Mouse (Mus musculus) E14TG2a.4 (cell line): Measurements from ENCODE around the gene Sdk1.

Source experiments
- H3K27me3 ChIP-seq: 2 replicates; pipeline ENCODE4 v1.6.1; 2014; ENCODE audit warnings: low read length, control low read depth; ENCODE audit not compliant: insufficient read depth
- H3K36me3 ChIP-seq: 2 replicates; pipeline ENCODE4 v1.6.1; 2014; ENCODE audit warnings: low read length, control low read depth; ENCODE audit not compliant: insufficient read depth
- H3K4me1 ChIP-seq: replicated peaks from 2 replicates; pipeline ENCODE4 v1.6.1; 2014; ENCODE audit warnings: low read depth, low read length, control low read depth
- H3K4me3 ChIP-seq: replicated peaks from 2 replicates; pipeline ENCODE4 v1.5.1; 2014; ENCODE audit warnings: mild to moderate bottlenecking, low read length
- H3K9me3 ChIP-seq: 2 replicates; pipeline ENCODE4 v1.6.1; 2014; ENCODE audit warnings: low read length, control low read depth
- CTCF ChIP-seq: conservative IDR thresholded peaks from 2 replicates; pipeline ENCODE4 v1.5.1; 2014; ENCODE audit warnings: low read length
- NANOG ChIP-seq: IDR thresholded peaks from 2 replicates; pipeline ENCODE4 v1.6.1; 2014; ENCODE audit warnings: borderline replicate concordance, low read length, mixed read lengths
- POU5F1 ChIP-seq: IDR thresholded peaks from 2 replicates; pipeline ENCODE4 v1.6.1; 2014; ENCODE audit warnings: low read length, borderline replicate concordance

Sdk1 gene

DNA sequence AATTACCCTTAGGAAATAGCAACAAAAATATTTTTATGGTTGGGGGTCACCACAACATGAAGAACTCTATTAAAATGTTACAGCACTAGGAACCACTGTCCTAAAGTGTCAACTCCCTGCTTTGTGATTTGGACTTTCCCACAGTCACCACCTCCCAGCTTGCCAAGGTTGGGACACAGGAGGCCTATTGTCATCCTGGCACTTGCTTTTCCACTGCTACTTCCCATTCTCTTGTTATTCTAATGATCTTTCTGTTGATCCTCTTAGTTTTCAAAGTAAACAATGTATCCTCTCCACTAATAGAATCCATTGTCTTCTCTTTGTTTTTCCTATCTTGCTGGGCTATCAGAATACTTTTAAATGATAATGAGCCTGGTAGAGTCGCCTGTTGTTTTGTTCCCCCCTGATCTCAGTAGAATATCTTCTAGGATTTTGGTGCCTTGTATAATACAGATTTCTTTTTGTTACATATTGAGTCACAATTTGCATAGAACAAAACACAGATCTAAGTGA lies 746.1 kb downstream of the Sdk1 start:
- TF ChIP-seq CTCF (no peak), POU5F1 (no peak), NANOG (peak; percentile 94)
- H3K27me3 ChIP-seq, result peaks cover 34% of the 10 kb centered on the region
- no peaks in the 10 kb centered on the region for H3K36me3 ChIP-seq
- H3K4me1 ChIP-seq, result peaks cover 14% of the 10 kb centered on the region
- H3K4me3 ChIP-seq, result no peak overlapping the region
- H3K9me3 ChIP-seq, result no peaks in the 10 kb centered on the region

GRCm38 (mm10) chr5:141988685-141989084 lies 747.4 kb downstream of the Sdk1 start:
- H3K4me1 ChIP-seq, result peaks cover 10% of the 10 kb centered on the region; the same call in 1 of the 2 replicates
- no peaks in the 10 kb centered on the region for H3K36me3 ChIP-seq
- no peaks in the 10 kb centered on the region for H3K9me3 ChIP-seq
- H3K27me3 ChIP-seq, result peaks cover 45% of the 10 kb centered on the region
- no peak overlapping the region for H3K4me3 ChIP-seq
- TF ChIP-seq NANOG (no peak), CTCF (no peak), POU5F1 (no peak)

GRCm38 (mm10) chr5:141994192-141994591 lies 752.9 kb downstream of the Sdk1 start:
- Histone ChIP-seq H3K27me3 (peaks cover 53% of the 10 kb centered on the region), H3K36me3 (no peaks in the 10 kb centered on the region), H3K9me3 (no peaks in the 10 kb centered on the region), H3K4me1 (no peaks in the 10 kb centered on the region), H3K4me3 (no peak overlapping the region)
- no peak for TF ChIP-seq POU5F1
- no peak for TF ChIP-seq CTCF
- no peak for TF ChIP-seq NANOG

- H3K4me3 ChIP-seq, result no peak overlapping the region
- H3K4me1 ChIP-seq, result no peaks in the 10 kb centered on the region
- no peaks in the 10 kb centered on the region for H3K9me3 ChIP-seq
- TF ChIP-seq POU5F1 (no peak), CTCF (peak; percentile 74)
- no peaks in the 10 kb centered on the region for H3K36me3 ChIP-seq
- H3K27me3 ChIP-seq, result peaks cover 10% of the 10 kb centered on the region
These were observed 759.0 kb downstream of the Sdk1 start for GRCm38 (mm10) chr5:142000247-142000646.

DNA sequence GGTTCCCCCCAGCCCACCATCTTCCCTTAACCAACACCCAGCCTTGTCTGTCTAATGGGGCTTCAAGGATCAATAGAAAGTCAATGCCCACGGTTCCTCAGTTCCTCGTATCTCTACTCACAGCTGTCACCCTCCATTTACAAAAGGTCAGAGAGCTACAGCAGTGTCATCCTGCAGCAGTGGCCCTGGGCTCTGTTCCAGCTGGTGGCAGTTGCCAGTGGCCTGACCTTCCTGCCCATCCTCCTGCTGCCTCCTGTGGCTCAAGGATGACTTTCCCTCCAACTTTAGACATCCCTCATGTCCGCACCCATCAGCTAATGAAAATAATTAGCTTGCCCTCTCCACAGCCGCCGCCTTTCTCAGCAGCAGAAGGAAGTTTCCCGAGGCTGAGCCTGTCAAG lies 759.8 kb downstream of the Sdk1 start:
- no peak for TF ChIP-seq NANOG
- no peak for TF ChIP-seq CTCF
- no peak for TF ChIP-seq POU5F1
- Histone ChIP-seq H3K4me3 (no peak overlapping the region), H3K4me1 (no peaks in the 10 kb centered on the region), H3K36me3 (no peaks in the 10 kb centered on the region), H3K9me3 (no peaks in the 10 kb centered on the region), H3K27me3 (peaks cover 3% of the 10 kb centered on the region)

DNA sequence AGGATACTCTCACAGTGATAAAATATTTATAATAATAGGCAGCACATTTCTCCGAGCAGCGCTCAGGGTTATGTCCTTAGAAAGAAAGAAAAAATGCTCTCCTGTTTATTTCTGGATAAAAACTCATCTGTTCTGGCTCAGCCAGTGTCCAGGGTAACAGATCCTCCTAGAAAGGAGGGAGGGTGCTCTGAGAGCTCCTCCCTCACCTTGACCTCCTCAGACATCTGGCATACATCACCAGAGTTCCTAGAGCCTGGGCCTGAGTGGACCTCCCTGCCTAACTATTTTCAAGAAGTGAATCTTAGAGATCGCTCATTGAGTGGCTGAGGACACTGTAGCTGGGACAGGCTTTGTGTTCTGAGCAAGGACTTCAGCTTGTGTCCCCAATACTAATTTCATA lies 760.7 kb downstream of the Sdk1 start:
- TF ChIP-seq CTCF, result no peak
- no peak for TF ChIP-seq NANOG
- no peak for TF ChIP-seq POU5F1
- Histone ChIP-seq H3K36me3 (no peaks in the 10 kb centered on the region), H3K4me3 (no peak overlapping the region), H3K9me3 (no peaks in the 10 kb centered on the region), H3K27me3 (peaks cover 3% of the 10 kb centered on the region), H3K4me1 (no peaks in the 10 kb centered on the region)

DNA sequence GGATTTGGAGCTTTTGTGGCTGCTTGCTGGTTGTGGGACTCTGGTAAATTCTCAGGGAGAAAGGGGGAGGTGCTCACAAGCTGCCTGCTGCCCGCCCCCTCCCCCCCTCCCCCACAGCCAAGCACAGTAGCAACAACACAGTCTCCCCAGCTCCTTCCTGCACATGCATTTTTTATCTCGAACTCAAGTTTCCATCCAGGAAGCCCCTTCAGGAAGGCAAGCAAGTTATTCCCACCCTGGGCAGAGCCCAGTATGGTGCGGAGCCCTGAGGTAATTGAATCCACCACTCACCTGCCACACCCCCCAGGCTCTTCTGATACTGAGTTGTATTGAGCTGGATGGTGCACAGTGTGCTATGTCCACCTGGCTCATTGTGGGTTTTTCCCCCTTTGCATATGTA lies 768.9 kb downstream of the Sdk1 start:
- Histone ChIP-seq H3K36me3 (no peaks in the 10 kb centered on the region), H3K4me3 (no peak overlapping the region), H3K9me3 (peaks cover 5% of the 10 kb centered on the region; the same call in 1 of the 2 replicates), H3K4me1 (peaks cover 10% of the 10 kb centered on the region), H3K27me3 (no peaks in the 10 kb centered on the region)
- TF ChIP-seq POU5F1 (no peak), CTCF (no peak), NANOG (no peak)

- Histone ChIP-seq H3K4me1 (peaks cover 4% of the 10 kb centered on the region; the same call in 1 of the 2 replicates), H3K36me3 (no peaks in the 10 kb centered on the region), H3K9me3 (peaks cover 20% of the 10 kb centered on the region), H3K27me3 (no peaks in the 10 kb centered on the region), H3K4me3 (no peak overlapping the region)
- no peak for TF ChIP-seq CTCF
- no peak for TF ChIP-seq NANOG
- no peak for TF ChIP-seq POU5F1
These were observed 775.7 kb downstream of the Sdk1 start for GRCm38 (mm10) chr5:142017001-142017400.

GRCm38 (mm10) chr5:142022877-142023580 lies 781.7 kb downstream of the Sdk1 start:
- Histone ChIP-seq H3K4me1 (no peaks in the 10 kb centered on the region), H3K9me3 (peaks cover 16% of the 10 kb centered on the region), H3K4me3 (no peak overlapping the region), H3K27me3 (no peaks in the 10 kb centered on the region), H3K36me3 (no peaks in the 10 kb centered on the region)
- TF ChIP-seq CTCF (no peak), POU5F1 (no peak), NANOG (no peak)
